Mouse (Mus musculus): Measurements from ENCODE around the gene 4930548H24Rik.
"Not testable (repeated sequence)": the region's sequence is repeated elsewhere in the genome, so short reads cannot be mapped to it uniquely, and the experiment has no call there.

4930548H24Rik gene

GRCm38 (mm10) chr5:31485440-31485839, at the start of gene 4930548H24Rik:
Gene 4930548H24Rik (plus strand): TSS chr5:31485740.
- in situ Hi-C loops (cut with MseI, MboI) = no loop called here

GRCm38 (mm10) chr5:31451336-31451735, 34.2 kb upstream of the 4930548H24Rik start:
- in situ Hi-C loops (cut with MseI, MboI) = no loop called here

GRCm38 (mm10) chr5:31451878-31452561, 33.5 kb upstream of the 4930548H24Rik start, which contains the start of gene Zfp512:
Gene Zfp512 (plus strand): TSS chr5:31452431.
- in situ Hi-C loops (cut with MseI, MboI) = no loop called here

- in situ Hi-C loops (cut with MseI, MboI) = no loop called here
Measured at GRCm38 (mm10) chr5:31452562-31452878, 33.0 kb upstream of the 4930548H24Rik start.

GRCm38 (mm10) chr5:31452886-31453410, 32.6 kb upstream of the 4930548H24Rik start:
- in situ Hi-C loops (cut with MseI, MboI) = no loop called here

GRCm38 (mm10) chr5:31467798-31468197, 17.7 kb upstream of the 4930548H24Rik start:
- in situ Hi-C loops (cut with MseI, MboI) = no loop called here

- in situ Hi-C loops (cut with MseI, MboI) = no loop called here
Measured at GRCm38 (mm10) chr5:31469711-31470110, 15.8 kb upstream of the 4930548H24Rik start.

- in situ Hi-C loops (cut with MseI, MboI) = no loop called here
Measured at GRCm38 (mm10) chr5:31470334-31470733, 15.2 kb upstream of the 4930548H24Rik start.

GRCm38 (mm10) chr5:31480536-31480935, 5.0 kb upstream of the 4930548H24Rik start:
- in situ Hi-C loops (cut with MseI, MboI) = no loop called here

GRCm38 (mm10) chr5:31487889-31488288, 2.3 kb downstream of the 4930548H24Rik start:
- in situ Hi-C loops (cut with MseI, MboI) = no loop called here

- in situ Hi-C loops (cut with MseI, MboI) = no loop called here
Measured at GRCm38 (mm10) chr5:31489116-31489769, 3.7 kb downstream of the 4930548H24Rik start.

- in situ Hi-C loops (cut with MseI, MboI) = no loop called here
Measured at GRCm38 (mm10) chr5:31492031-31492430, 6.5 kb downstream of the 4930548H24Rik start.

- in situ Hi-C loops (cut with MseI, MboI) = no loop called here
Measured at GRCm38 (mm10) chr5:31494513-31495297, 9.2 kb downstream of the 4930548H24Rik start, which contains the start of gene Gpn1. Gene Gpn1 (plus strand): TSS chr5:31494741.

- in situ Hi-C loops (cut with MseI, MboI) = no loop called here
Measured at GRCm38 (mm10) chr5:31504843-31505242, 19.3 kb downstream of the 4930548H24Rik start.

- in situ Hi-C loops (cut with MseI, MboI) = no loop called here
Measured at GRCm38 (mm10) chr5:31512481-31512880, 26.9 kb downstream of the 4930548H24Rik start.

GRCm38 (mm10) chr5:31520556-31520955, 35.0 kb downstream of the 4930548H24Rik start:
- in situ Hi-C loops (cut with MseI, MboI) = no loop called here

- in situ Hi-C loops (cut with MseI, MboI) = no loop called here
Measured at GRCm38 (mm10) chr5:31526354-31527116, 41.0 kb downstream of the 4930548H24Rik start, which contains the start of gene Slc4a1ap. Gene Slc4a1ap (plus strand): TSS chr5:31526995.

GRCm38 (mm10) chr5:31527117-31527680, 41.7 kb downstream of the 4930548H24Rik start:
- in situ Hi-C loops (cut with MseI, MboI) = no loop called here

- in situ Hi-C loops (cut with MseI, MboI) = not testable (repeated sequence)
Measured at GRCm38 (mm10) chr5:31527707-31528106, 42.2 kb downstream of the 4930548H24Rik start, which contains the start of gene Supt7l. Gene Supt7l (minus strand): TSS chr5:31527807.

GRCm38 (mm10) chr5:31528560-31528959, 43.0 kb downstream of the 4930548H24Rik start:
- in situ Hi-C loops (cut with MseI, MboI) = no loop called here

GRCm38 (mm10) chr5:31535228-31535627, 49.7 kb downstream of the 4930548H24Rik start:
- in situ Hi-C loops (cut with MseI, MboI) = no loop called here

All from mouse trophoblast stem cell (cell line).